Mouse (Mus musculus) spleen, adult 18-20 months (tissue): ENCODE data around the gene Ggcx.
"Not testable (repeated sequence)": the region's sequence is repeated elsewhere in the genome, so short reads cannot be mapped to it uniquely, and the experiment has no call there.

Source experiments
- DNase-seq, 2 experiments: peaks; one replicate each; pipeline ENCODE4 v3.0.0; 2022; ENCODE audit warnings: mixed read lengths in 2 of 2

The Ggcx gene

GRCm38 (mm10) chr6:72465361-72466157, 51.5 kb downstream of the Ggcx start:
- DNase-seq, result no peak

- no peak for DNase-seq
These were observed 52.1 kb downstream of the Ggcx start for GRCm38 (mm10) chr6:72466171-72466570.

GRCm38 (mm10) chr6:72473264-72474041, 59.3 kb downstream of the Ggcx start:
- no peak for DNase-seq

GRCm38 (mm10) chr6:72475221-72475985, 61.3 kb downstream of the Ggcx start:
- no peak for DNase-seq

GRCm38 (mm10) chr6:72476836-72477235, 62.7 kb downstream of the Ggcx start:
- no peak for DNase-seq

GRCm38 (mm10) chr6:72477621-72478020, 63.5 kb downstream of the Ggcx start:
- no peak for DNase-seq

- DNase-seq, result not testable (repeated sequence)
These were observed 64.6 kb downstream of the Ggcx start for GRCm38 (mm10) chr6:72478691-72479090.

GRCm38 (mm10) chr6:72479645-72480421, 65.7 kb downstream of the Ggcx start:
- no peak for DNase-seq

GRCm38 (mm10) chr6:72480422-72480702, 66.3 kb downstream of the Ggcx start:
- no peak for DNase-seq
